Mouse (Mus musculus): Measurements from ENCODE around the gene St3gal4. TPM values are rescaled to one million over a fixed set of nuclear protein-coding genes. Genes with fewer than 3 reads are reported as not detected.
"Not testable (repeated sequence)": the region's sequence is repeated elsewhere in the genome, so short reads cannot be mapped to it uniquely, and the experiment has no call there.

The St3gal4 gene
- 110 to 141 TPM (median 113 TPM) in 3 replicates for total RNA-seq (2017)

DNA sequence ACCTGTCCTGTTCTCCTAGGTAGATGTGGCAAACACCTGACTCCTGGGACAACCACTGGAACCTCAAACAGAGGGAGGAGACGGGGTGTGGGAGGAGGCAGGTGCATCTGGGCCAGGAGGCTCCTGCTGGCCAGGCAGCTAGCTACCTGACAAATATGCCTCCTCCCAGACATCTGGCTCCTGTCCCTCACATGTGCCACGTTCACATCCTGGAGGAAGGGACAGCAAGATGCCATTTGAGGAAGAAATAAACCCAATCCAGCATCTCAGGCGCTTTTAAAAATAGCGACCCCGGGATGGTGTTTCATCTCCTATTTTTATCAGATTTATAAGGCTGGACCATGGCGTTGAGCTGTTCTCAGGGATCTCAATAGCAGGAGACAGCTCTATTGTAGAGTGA lies at the start of gene St3gal4:
Gene St3gal4, minus strand, starts transcription at position 101 of the 400 bp plus-strand sequence.
- ATAC-seq (replicated peaks; ENCODE audit: insufficient number of reproducible peaks, low FRiP score, low TSS enrichment, poor library complexity, severe bottlenecking), result no peak

DNA sequence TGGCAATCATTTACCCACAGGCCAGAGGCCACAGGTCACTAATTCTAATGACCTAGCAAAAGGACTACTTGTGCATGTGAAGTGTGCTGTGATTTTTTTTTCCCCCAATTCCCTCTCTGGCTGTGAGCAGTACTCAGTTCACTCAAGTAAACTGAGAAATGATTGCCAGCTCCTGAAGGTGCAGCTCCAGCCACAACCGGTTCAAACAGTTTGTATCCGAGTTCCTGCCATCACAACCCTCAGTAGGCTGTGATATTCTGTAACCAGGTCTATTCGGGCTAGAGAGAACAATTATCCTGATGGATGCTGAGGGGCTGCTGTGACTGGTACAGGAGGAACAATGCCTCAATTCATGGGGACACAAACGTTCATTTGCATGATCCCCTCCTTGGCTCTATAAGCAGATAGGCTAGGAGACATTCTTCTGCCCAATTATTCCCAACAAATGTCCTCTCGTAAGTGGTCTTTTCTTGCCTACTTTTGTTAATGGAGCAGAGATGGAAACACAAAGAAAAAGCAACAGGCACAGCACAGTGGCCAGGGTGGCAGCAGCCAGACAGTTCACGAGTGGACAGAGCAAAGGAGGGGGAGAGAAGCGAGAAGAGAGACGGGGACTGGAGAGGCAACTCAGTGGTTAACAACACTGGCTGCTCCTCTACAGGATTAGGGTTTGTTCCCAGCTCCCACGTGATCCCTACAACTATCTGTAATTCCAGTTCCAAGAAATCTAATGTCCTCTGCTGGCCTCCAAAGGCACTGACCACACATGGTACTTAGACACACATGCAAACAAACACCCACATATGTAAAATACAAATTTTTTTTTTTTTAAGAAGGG lies 47.9 kb upstream of the St3gal4 start:
- ATAC-seq (replicated peaks; ENCODE audit: insufficient number of reproducible peaks, low FRiP score, low TSS enrichment, poor library complexity, severe bottlenecking), result no peak

DNA sequence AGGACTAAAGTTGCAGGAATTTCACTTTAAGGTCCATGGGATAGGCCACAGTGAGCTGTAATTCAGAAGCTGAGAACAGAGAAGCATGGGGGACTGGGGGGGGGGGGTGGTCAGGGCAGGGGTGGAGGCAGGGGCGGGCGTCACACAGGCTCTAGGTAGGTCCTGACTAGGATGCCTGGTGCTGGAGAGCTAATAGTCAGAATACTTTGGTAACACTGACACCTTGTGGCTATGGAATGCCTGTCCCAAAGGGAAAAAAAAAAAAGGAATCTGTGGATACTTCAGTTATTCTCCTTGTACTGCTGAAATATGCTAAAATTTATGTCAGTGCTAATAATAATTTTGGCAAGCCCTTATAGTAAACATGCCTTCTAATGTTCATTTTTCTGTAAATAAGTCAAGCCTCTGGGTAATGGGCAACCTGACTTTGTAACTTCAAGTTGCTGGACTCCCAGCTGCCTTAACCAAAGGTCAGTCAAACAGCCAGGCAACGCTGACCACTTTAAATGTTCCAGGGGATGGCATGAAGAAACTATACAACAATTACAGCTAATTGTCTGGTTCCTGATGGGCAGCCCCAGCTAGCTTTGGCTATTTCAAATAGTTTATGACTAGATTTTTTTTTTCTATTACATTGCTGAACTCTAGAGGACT lies 47.2 kb upstream of the St3gal4 start:
- ATAC-seq (replicated peaks; ENCODE audit: insufficient number of reproducible peaks, low FRiP score, low TSS enrichment, poor library complexity, severe bottlenecking), result no peak

DNA sequence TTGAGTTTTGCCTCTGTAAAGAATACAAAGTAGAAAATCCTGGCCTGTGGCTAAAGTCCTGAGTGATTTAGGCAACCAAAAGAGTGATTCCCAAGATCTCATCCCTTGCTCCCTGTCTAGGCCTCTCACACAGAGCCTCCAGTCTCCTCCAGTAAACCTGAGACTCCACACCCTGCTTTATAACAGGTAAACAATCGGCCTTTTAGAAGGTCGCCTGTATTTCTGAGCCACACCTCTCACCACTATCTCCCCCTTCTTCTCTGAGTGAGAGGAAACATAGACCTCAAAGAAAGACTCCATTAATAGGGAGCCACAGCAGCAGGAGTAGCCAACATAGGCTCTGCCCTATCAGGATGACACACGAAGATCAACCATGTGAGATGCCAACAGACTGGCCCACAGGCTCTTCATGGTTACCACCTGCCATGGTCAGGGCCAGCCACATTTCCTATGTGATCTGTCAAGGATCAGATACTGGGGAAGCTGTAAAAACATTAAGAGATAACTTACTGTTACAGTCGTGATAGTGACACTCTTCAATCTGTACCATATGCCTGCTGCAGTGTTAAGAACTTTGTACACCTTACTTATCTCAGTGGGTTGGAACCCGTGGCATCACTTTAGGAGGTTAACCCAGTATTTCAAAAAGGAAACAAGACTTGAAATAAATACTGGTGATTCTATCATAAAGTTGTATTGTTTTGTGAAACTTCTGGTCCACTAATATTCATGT lies 45.2 kb upstream of the St3gal4 start:
- ATAC-seq (replicated peaks; ENCODE audit: insufficient number of reproducible peaks, low FRiP score, low TSS enrichment, poor library complexity, severe bottlenecking), result no peak

DNA sequence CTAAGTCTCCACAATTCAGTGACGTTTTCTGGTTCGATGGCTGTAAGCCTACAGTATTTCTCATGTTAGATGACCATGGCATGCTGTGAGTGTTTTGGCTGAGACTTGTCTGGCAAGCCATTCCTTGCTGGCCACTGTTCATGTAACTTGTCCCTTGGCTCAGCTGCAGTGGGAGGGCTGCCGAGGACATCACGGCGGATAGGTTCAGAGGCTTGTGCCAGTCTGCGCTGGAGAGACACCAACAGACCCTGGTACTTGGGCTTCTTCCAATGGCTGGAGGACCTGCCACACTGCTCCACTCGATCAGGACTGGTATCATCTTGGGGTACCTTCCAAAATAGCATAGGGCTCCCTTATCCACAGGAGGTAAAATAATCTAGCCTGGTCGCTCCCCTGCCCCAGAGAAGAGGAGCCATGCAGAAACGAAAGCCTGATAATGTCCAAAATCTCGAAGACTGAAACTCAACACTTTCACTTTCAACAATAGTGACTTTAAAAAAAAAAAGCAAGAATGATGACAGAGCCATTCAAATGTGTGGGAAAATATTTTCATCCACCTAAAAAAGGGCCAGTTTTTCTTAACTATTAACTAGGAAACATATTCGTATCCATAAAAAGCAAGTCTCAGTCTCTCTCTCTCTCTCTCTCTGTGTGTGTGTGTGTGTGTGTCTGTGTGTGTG lies 44.1 kb upstream of the St3gal4 start:
- no peak for ATAC-seq (replicated peaks; ENCODE audit: insufficient number of reproducible peaks, low FRiP score, low TSS enrichment, poor library complexity, severe bottlenecking)

DNA sequence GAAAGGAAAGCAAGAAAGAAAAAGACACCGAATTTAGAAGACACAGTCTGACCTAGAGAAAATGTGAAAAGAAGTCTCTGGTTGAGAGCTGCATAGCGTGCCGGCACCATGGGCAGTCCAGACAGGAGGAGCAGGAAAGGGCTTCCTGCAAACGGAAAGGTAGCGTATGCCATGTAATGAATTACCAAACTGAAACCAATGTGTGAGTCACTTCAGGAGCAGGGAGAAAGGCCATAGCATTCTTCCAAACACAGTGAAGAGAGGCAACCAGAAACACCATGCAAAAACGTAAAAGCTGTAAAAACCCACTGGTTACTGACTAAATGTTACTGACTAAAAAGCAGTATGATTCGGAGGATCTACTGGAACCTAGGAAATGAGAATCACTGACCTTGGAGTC lies 42.7 kb upstream of the St3gal4 start:
- no peak for ATAC-seq (replicated peaks; ENCODE audit: insufficient number of reproducible peaks, low FRiP score, low TSS enrichment, poor library complexity, severe bottlenecking)

DNA sequence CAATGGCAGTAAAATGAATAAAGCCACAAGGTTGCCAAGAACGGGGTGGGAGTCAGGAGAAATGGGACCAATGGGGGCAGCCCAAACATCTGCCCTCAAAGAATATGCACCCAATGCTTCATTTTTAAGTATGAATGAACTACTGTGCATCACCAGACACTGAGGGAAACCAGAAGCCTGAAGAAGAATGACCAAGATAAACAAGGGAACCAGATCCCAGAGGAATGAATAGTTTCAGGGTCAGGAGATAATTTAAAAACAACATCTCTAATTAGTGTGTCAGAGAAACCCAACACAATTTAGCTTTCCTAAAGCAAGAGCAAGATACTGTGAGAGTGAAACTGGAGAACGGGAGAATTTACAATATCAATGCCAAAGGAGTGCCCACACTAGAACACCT lies 41.6 kb upstream of the St3gal4 start:
- no peak for ATAC-seq (replicated peaks; ENCODE audit: insufficient number of reproducible peaks, low FRiP score, low TSS enrichment, poor library complexity, severe bottlenecking)

DNA sequence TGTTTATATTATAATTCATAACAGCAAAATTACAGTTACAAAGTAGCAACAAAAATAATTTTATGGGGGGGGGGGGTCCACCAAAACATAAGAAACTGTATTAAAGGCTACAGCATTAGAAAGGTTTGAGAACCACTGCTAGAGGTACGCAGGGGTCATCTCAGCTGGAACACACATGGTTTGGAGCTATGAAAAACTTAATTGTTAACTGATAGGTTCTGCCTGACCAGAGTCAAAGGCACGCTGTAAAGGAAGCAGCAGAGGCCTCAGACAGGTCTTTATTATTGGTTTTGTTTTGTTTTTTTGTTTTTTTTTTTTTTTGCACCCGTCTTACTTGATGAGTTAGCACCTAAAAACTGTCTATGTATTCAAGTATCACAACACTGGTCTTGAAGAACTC lies 39.4 kb upstream of the St3gal4 start:
- no peak for ATAC-seq (replicated peaks; ENCODE audit: insufficient number of reproducible peaks, low FRiP score, low TSS enrichment, poor library complexity, severe bottlenecking)

DNA sequence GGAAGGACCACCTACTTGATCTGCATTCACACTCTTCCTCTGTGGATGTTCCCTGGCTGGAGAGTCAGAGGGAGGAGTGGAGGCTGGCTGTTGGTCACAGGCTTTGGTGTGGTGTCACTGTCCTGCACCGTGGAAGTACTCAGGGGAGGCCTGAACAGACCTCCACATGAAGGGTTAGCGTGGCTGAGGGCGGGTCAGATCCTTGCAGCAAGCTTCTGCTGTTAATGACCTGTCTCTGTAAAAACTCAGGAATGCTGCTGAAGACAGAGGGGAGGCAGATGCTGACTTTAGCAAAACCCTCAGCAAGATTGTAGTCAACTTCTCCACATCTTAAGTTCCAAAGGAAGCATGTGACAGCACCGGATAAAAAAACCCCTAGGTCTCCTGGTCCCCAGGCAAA lies 37.8 kb upstream of the St3gal4 start:
- no peak for ATAC-seq (replicated peaks; ENCODE audit: insufficient number of reproducible peaks, low FRiP score, low TSS enrichment, poor library complexity, severe bottlenecking)

DNA sequence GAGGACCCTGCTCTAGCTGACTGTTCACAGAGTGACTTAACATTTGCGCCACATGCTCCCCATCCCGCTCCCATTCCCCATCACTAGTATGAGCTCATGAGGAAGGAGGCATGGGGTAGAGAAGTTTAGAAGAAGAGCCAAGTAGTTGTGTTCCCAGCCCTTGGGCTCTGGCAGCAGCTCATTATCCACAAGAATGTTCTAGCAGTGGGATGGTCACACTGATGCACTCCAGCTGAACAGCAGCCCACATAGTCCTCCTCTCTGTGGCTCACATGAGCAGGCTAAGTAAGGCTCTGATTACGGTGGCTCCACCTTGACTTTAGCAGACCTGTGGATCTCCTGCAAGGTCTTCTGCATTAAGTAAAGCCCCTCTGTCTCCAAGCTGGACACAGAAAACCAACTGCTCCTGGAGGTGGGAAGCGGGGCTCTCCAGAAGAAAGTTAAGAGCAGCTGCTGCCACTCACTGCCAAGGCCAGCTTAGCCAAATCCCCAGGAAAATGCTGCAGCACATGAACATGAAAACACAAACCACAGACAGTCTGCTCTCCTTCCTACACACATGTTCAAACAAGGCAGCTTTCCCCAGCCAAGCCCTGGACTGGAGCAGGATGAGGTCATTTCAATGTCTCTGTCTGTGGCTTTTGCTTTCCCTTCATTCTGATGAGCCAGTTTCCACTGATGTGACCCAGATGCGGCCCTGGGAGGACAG lies 37.1 kb upstream of the St3gal4 start:
- no peak for ATAC-seq (replicated peaks; ENCODE audit: insufficient number of reproducible peaks, low FRiP score, low TSS enrichment, poor library complexity, severe bottlenecking)

DNA sequence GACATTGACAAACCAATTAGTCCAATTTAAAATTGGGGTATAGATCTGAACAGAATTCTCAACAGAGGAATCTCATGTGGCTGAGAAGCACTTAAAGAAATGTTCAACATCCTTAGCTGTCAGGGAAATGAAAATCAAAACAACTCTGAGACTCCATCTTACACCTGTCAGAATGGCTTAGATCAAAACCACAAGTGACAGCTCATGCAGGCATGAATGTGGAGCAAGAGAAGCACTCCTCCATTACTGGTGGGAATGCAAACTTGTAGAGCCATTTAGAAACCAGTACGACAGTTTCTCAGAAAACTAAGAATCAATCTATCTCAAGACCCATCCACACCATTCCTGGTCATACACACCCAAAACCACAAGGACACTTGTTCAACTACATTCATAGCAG lies 33.9 kb upstream of the St3gal4 start:
- ATAC-seq (replicated peaks; ENCODE audit: insufficient number of reproducible peaks, low FRiP score, low TSS enrichment, poor library complexity, severe bottlenecking), result no peak

DNA sequence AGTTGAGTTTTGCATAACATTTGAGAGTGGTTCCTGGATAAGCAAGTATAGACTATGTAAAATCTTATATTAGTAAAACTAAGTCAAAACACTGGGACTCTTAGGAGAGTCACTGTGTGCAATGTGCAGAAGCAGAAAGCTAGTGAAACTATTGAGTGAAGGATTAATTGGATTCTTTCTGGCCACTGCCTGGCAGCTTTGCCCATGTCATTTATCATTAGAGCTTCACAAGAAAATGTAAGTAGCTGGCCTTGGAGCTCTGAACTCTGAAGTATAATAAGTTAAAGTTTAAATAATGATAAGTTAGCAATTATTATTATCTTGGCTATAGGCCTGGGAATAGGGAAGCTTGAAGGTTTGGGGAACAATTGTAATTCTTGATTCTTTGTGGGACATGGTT lies 29.8 kb upstream of the St3gal4 start:
- not testable (repeated sequence) for ATAC-seq (replicated peaks; ENCODE audit: insufficient number of reproducible peaks, low FRiP score, low TSS enrichment, poor library complexity, severe bottlenecking)

DNA sequence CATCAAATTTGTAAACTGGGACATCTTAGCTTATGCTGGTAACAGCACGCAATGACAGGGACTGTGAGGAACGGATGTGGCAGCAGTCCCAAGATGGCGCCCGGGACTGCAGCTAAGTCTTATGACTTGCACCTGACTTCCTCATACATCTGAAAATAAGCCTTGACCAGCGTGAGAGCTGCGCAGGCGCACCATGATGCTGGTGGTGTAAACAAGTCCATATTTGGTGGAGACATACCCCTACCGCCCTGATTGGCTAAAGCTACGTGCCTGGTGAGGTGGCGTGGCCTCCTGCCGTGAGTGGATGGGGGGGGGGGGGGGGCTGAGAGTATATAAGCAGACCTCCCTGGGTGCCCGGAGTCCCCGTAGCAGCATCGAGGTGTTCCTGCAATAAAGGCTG lies 28.2 kb upstream of the St3gal4 start:
- not testable (repeated sequence) for ATAC-seq (replicated peaks; ENCODE audit: insufficient number of reproducible peaks, low FRiP score, low TSS enrichment, poor library complexity, severe bottlenecking)

DNA sequence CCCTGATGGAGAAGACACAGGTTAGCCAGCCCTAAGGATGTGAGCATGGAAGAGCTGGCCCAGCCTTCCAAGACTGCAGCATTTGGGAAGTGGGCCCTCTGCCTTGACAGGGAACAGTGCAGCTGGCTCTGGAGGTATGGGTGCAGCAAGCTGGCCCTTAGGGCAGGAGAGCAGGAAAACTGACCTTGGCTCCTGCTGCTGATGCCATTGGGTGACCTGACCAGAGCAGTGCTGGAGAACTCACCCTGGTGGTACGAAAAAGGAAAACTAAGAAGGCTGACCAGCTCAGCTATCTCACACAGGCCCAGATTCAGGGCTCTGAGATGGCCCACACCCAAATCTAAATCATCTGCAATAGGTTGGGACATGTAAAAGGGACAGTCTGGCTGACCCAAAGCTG lies 26.8 kb upstream of the St3gal4 start:
- ATAC-seq (replicated peaks; ENCODE audit: insufficient number of reproducible peaks, low FRiP score, low TSS enrichment, poor library complexity, severe bottlenecking), result no peak

DNA sequence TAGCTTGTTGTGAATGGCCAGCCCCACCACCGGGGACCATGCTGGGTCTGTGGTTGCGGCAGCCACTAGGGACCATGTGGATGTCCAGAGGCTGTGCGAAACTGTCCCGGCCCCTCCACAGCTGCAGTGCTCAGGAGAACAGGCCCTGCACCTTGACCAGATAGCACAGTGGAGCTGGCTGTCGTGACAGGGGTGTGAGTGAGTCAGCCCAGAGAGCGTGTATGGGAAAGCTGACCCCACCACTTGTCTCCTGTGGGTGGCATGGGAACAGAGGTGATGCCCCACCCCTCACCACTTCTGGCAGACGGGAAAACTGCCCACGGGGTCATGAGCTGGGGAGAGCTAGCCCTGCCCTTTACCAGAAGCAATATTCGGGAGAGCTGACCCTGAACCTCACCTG lies 26.1 kb upstream of the St3gal4 start:
- ATAC-seq (replicated peaks; ENCODE audit: insufficient number of reproducible peaks, low FRiP score, low TSS enrichment, poor library complexity, severe bottlenecking), result no peak

DNA sequence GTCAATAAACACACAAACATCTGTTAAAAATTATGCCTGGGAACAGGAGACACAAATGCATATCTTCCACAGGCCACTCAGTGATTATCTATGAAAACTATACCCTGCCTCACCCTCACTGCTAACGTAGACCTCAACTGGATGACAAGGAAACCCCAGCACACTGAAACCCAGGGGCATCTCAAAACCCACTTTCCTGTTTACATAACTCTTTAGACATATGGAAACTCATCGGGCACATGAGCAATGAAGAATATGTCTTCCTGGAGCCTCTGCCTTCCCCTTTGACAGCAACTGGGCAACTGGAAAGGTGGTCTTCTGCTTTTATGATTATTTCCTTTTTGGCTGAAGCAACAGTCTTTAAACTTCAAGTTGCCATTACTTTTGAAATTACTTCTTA lies 23.2 kb upstream of the St3gal4 start:
- ATAC-seq (replicated peaks; ENCODE audit: insufficient number of reproducible peaks, low FRiP score, low TSS enrichment, poor library complexity, severe bottlenecking), result no peak

DNA sequence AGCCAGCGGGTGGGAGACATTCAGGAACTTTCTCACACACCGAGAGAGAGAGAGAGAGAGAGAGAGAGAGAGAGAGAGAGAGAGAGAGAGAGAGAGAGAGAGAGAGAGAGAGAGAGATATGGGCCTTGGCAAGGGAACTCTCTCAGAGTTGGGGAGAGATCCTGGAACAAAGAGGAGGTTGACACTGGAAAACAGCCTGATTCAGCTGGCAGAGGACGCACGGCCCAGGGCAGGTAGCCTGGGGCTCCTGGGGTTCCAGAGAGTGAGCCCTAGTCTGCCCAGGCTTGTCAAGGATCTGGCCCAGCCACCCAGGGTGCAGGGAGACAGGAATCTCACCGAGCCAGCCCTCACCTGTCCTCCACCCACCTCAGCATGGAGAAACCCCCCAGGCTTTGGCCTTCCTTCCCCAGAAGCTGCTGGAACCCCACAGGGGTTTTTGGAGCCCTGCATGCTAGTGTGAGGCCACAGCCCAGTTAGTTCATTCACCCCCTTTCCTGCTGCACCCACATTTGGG lies 20.2 kb upstream of the St3gal4 start:
- ATAC-seq (replicated peaks; ENCODE audit: insufficient number of reproducible peaks, low FRiP score, low TSS enrichment, poor library complexity, severe bottlenecking), result no peak

DNA sequence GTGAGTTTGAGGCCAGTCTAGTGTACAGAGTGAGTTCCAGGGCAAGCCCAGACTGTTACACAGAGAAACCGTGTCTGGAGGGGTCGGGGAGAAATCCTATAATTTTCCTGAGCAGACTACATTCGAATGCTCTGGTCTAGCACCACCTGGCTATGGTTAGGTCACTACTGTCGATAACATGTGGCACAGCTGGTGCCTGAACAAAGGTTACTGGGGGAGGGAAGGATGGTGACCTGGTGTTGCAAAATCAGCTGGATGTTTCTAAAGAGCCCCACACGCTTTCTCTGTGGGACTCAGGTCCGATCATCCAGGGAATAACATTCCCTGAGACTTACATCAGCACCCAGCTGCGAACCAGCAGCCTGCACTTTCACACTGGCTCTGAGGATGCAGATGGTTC lies 19.0 kb upstream of the St3gal4 start:
- no peak for ATAC-seq (replicated peaks; ENCODE audit: insufficient number of reproducible peaks, low FRiP score, low TSS enrichment, poor library complexity, severe bottlenecking)

Data from monocyte, adult 5-6 weeks (primary cell).